Mouse (Mus musculus): ENCODE measurements around the gene Bdh1. TPM values are rescaled to one million over a fixed set of nuclear protein-coding genes. Genes with fewer than 3 reads are reported as not detected.

Bdh1 gene
- polyA plus RNA-seq, 1 experiment from 2014 or later: 43.4 TPM

Other genes starting within 250 kb of the Bdh1 start
- 24.8 and 26.5 TPM in 2 replicates for gene Acap2, start 221.0 kb upstream of the Bdh1 start, polyA plus RNA-seq (2015; fragmentation: Nextera tagmentation; extraction: Ambion mirVana)
- gene Ppp1r2, start 147.0 kb upstream of the Bdh1 start, polyA plus RNA-seq (2015; fragmentation: Nextera tagmentation; extraction: Ambion mirVana): 88.9 and 98.3 TPM in 2 replicates
- gene Apod, start 107.5 kb upstream of the Bdh1 start, polyA plus RNA-seq (2015; fragmentation: Nextera tagmentation; extraction: Ambion mirVana): 91.2 and 97.6 TPM in 2 replicates
- 25.3 and 33.7 TPM in 2 replicates for gene Dlg1, start 241.2 kb downstream of the Bdh1 start, polyA plus RNA-seq (2015; fragmentation: Nextera tagmentation; extraction: Ambion mirVana)

All from limb, embryonic 15.5 days (tissue).